Mouse (Mus musculus) cortical plate, adult 2 months (tissue): ENCODE data around the gene Tenm4.

Source experiments
- CTCF ChIP-seq: fragments of 200-500 bp; IDR thresholded peaks from 2 replicates; pipeline ENCODE4 v1.5.1; 2011; ENCODE audit warnings: mild to moderate bottlenecking, control low read depth, low read length; ENCODE audit not compliant: insufficient read depth; ENCODE audit errors: extremely low read depth
- POLR2A ChIP-seq: fragments of 200-500 bp; IDR thresholded peaks from 2 replicates; pipeline ENCODE4 v1.6.1; 2011; ENCODE audit warnings: mild to moderate bottlenecking, low read length, control low read depth; ENCODE audit not compliant: insufficient read depth; ENCODE audit errors: extremely low read depth

DNA sequence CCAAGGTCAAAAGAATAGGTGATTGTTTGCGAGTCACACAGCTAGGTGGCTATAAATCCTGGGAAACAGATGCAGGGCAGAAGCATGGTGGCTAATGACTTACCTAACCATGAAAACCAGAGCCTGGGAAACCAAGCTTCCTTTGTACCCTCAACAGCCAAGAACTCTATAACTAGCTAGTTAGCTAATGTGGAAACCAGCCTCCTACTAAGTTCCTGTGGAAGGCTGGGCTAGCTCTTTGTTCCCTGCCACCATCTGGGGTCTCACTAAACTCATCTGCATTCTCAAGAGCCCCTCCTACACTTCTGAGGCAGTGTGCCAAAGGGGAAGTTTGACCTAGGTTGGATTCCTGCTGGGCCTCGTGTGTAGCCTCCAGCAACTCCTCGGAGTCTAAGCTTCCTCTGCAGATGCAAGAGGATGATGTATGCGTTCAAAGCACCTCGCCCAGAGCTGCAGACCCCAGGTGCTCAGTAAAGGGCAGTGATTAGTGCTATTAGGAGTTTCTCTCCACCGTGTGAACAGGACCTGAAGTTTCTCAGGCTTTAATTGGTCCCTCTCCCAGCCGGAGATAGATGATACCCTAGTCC, 719.1 kb downstream of the Tenm4 start:
- no peak for TF ChIP-seq CTCF
- no peak for TF ChIP-seq POLR2A
